Mouse (Mus musculus) kidney, adult 9 months (tissue): Measurements from ENCODE around the gene Vps39.

Experiments
- DNase-seq: peaks from one replicate; pipeline ENCODE4 v3.0.0; 2022

Gene Vps39

DNA sequence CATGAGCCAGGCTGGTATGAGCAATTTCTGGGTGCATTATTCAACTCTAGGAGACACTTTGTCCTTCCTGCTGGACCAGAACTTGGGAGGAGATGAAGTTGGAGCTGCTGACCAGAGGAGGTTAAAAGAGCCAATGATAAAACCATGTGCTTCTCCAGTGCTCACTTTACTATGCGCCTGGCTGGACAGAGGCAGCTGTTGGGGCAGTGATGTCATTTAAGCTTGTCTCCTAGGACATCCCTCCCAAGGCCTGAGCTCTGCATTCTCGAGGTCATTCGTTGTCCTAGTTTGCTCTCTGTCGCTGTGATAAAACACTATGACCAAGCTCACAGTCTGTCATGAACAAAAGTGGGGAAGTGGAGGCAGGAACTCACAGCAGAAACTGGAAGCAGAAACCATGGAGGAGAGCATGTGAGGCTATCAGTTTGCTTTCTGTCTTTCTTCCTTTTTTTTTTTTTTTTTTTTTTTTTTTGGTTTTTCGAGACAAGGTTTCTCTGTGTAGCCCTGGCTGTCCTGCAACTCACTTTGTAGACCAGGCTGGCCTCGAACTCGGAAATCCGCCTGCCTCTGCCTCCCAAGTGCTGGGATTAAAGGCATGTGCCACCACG is 61.4 kb downstream of the Vps39 start:
- no peak for DNase-seq

DNA sequence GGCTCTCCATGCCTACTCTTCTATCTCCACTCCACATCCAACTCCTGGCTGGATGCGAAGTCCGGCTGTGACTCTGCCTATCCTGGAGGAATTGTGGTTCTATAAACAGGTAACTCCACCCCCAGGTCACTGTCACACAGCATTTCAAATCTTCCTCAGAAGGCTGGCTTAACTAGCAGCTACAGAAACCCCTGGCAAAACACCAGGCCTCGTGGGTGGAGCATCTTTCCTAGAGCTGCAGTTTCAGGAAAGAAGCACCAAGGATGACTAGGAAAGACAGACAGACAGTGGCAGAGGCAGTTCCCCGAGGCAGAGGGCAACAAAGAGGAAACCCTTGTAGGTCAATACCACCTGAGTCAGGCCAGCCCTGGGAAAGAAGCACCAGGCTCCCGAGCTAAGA is 63.9 kb downstream of the Vps39 start, which contains the start of gene Pla2g4d:
Pla2g4d (minus strand) TSS at position 203 of the 400 bp plus-strand sequence.
- DNase-seq = no peak

DNA sequence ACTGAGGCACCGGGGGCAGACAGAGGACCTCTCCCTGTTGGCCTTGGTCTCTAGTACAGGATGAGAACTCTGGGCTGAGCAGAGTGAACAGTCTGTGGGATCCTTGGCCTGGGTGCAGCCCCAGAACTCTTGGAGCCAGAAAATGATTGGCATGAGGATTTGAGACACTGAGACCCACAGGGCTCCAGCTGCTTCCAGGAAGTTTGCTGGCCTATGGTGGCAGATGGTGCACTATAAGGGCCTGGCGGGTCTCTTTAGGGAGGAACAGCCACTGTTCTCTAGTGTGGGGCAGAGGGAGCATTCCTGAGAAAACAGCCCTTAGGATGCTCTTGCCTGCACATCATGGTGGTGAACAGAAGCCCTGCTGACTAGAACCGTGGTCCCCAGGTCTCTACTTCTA is 64.5 kb downstream of the Vps39 start:
- no peak for DNase-seq

DNA sequence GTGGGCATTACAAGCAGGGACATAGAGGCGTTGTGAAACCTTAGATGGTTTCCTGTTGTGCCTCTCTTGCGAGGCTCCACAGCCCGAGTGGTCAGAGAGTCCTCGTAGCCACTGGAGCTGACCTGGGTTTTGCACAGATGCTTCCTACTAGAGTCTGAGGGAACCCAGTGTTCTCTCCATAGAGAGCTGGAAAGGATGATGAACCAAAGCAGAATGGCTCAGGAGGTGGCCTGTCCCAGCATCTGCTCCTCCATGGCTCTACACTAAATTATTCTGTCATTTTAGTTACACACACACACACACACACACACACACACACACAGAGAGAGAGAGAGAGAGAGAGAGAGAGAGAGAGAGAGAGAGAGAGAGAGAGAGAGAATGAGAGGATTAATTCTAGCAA is 67.3 kb downstream of the Vps39 start:
- no peak for DNase-seq

DNA sequence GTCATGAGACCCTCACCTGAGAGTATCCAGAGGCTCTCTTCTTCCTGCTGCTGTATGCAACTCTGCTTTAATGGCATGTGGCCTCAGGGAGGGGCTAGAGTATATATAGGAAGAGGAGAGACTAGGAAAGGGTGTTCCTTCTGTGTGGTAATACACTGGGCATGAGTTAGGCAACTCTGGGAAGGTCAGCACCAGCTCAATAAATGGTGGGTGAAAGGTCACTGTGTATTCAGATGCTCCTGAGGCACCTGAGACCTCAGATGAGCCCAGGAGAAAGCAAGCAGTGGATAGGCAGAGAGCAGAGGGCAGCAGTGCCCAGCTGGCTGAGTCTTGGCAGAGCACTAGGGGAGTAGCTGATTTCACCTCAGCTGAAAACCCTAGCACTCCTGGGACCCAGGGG is 68.2 kb downstream of the Vps39 start:
- no peak for DNase-seq

DNA sequence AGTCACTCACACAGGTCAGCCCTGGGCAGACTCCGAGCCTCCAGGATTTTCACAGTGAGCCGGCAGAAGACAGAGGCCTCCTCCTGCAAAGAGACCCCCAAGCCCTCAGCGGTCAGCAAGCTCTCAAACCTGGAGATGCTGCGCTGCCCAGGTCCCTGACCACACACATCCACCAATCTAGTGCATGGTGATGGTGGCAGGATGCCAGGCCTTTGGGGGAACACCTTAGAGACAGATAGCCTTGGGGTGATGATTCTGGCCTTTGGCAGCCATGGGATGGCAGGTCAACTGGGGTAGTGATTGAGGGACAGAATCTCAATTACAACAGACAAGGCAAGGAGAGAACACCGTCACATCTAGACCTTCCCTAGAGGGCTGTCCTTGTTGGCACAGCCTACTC is 68.8 kb downstream of the Vps39 start:
- DNase-seq = no peak

DNA sequence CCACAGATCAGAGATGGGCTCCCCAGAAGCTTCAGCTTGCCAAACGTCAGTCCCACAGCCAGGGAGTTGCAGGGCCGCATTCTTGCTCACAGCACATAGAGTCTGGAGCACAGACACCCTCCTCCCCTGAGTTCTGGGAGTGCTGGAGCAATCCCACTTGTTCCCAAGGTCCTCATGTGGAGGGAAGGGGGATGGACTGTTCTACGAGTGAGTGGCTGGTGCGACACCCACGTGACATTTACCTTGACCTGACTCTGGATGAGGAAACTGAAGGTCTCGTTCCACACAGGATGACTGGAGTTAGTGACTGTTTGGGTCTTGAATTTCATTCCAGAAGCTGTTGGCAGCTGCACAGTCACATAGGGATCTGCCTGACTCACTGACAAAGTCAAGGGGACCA is 69.4 kb downstream of the Vps39 start:
- DNase-seq = no peak

DNA sequence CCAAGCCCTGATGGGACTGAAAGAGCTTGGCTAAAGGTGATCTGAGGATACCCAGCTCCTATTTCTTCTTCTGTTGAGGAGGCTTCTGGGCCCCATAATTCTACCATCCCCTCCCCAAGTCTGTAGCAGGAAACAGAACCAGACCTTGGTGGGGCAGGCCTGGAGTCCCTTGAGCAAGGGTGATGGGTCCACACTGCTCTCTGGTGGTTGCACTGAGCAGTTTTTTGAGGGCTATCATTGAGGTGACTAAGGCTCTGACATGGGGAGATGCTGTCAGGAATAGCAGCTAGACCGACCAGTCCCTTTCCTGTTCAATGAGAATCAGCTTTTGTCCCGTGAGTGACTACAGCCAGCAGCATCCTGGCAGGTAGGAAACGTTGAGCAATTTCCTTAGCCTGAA is 71.7 kb downstream of the Vps39 start:
- DNase-seq = no peak

DNA sequence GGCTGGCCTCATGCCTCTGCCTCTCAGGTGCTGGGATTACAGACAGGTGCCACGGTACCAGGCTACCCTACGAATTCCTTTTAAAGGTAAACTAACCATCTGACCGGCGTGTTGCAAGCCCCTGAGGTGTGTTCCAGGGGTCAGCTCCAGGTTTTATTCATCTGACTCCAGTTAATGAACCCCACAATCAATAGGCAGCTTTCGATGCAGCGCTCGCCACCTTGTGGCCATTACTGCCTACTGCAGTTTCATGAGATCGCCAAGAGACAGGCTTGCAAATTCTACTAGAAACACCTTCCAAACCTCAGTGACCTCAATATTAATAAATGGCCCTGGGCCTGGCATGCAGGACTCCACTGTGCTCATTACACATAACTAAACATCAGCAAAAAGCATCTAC is 73.0 kb downstream of the Vps39 start:
- peak; percentile 54 for DNase-seq

DNA sequence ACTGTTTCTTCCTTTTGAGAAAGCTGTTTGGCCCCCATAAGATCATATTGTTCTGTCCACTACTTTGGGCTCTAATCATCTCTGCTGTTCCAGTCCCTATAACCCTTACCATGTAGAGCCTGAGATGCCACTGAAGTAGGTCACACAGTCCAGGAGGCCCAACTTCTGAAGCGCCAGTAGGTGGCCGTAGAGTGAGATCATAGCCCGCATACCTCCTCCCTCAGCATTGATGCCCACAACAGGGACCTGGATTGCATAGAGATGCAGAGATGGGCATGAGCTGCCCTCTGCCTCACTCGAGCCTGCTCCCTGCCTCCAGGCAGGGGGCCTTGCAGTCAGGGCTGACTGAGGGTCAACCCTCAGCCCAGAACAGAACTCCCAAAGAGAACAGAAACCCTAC is 76.0 kb downstream of the Vps39 start:
- DNase-seq = no peak

DNA sequence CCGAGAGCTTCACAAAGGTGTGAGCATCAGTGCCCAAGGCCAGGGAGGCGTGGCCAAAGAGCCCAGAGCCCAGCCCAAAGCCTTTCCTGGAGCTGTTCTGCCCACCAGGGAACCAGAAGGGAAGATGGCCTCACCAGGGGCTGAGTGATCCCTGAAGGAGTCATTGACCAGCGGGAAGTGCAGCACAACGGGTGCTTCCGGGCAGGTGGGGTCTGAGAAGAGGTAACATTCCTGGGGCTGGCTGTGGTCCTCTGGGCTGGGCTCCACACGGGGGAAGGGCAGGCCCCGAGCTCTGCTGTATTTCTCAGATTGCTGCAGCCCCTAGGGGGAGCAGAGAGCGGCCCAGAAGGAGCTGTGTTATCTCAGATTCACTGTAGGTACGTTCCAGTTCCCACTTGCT is 84.3 kb downstream of the Vps39 start:
- no peak for DNase-seq
